8 mouse cellular contexts compared by ENCODE assay signal in genomic region chr4:47724331-47725004, GRCm38 (mm10).
DNase-seq lines count a peak whose midpoint lies in the region; ATAC-seq lines count a peak whose summit lies in the region.
"Had no signal": no experiment of that assay in that cellular context is flagged by ENCODE, and none has a peak within 500 bp of the region (broad histone marks: within the 10 kb centered on the region; RNA-seq: fewer than 3 reads in every experiment).

No protein-coding gene starts in this region.

- H3K4me2 ChIP-seq in lung, embryonic 15.5 days = peak overlapping the region; percentile 22; the same call in 1 of the 2 replicates
- H3K4me2 ChIP-seq in forebrain, embryonic 14.5 days (ENCODE audit: low read length) = no peak overlapping the region

- DNase-seq in lung, adult 18-20 months = no peak
- peak; percentile 32 for DNase-seq in cerebellum, adult 8-10 months
- peak; percentile 64 for DNase-seq in forebrain, embryonic 14.5 days (ENCODE audit: low spot score)
- peak; percentile 33 for DNase-seq in retina, postnatal 1 day
- DNase-seq in frontal cortex, adult 2 months (ENCODE audit: extremely low spot score in 1 of 2, low spot score in 1 of 2) = no peak
- no peak for DNase-seq in spleen, adult 12 weeks (ENCODE audit: low spot score)
- DNase-seq: layer of hippocampus, adult 9-11 months had no signal

- no peaks in the 10 kb centered on the region for H3K36me3 ChIP-seq in lung, embryonic 15.5 days
- H3K36me3 ChIP-seq in forebrain, embryonic 14.5 days (ENCODE audit: control insufficient read depth, insufficient read depth, low read length) = no peaks in the 10 kb centered on the region

- no peak for ATAC-seq in lung, embryonic 15.5 days (ENCODE audit: borderline replicate concordance, extremely low read depth, low FRiP score, low TSS enrichment)
- ATAC-seq in forebrain, embryonic 14.5 days = peak; percentile 55; the same call in 1 of the 2 replicates

- no peaks in the 10 kb centered on the region for H3K27me3 ChIP-seq in lung, embryonic 15.5 days
- no peaks in the 10 kb centered on the region for H3K27me3 ChIP-seq in forebrain, embryonic 14.5 days (replicated peaks; ENCODE audit: control insufficient read depth, insufficient read depth, low read length)

- H3K9me3 ChIP-seq in lung, embryonic 15.5 days = no peaks in the 10 kb centered on the region
- H3K9me3 ChIP-seq in forebrain, embryonic 14.5 days (replicated peaks; ENCODE audit: control insufficient read depth, low read length) = no peaks in the 10 kb centered on the region; the same call in 1 of the 2 replicates

- H3K27ac ChIP-seq in lung, embryonic 15.5 days = no peak overlapping the region
- H3K27ac ChIP-seq in forebrain, embryonic 14.5 days (ENCODE audit: low read depth, low read length) = no peak overlapping the region

- H3K4me3 ChIP-seq in lung, embryonic 15.5 days = no peak overlapping the region
- H3K4me3 ChIP-seq in forebrain, embryonic 14.5 days (ENCODE audit: low read depth, low read length) = no peak overlapping the region

- H3K4me1 ChIP-seq in lung, embryonic 15.5 days = no peaks in the 10 kb centered on the region
- H3K4me1 ChIP-seq in forebrain, embryonic 14.5 days (ENCODE audit: control insufficient read depth, insufficient read depth, low read length) = peaks cover 8% of the 10 kb centered on the region

- 19% methylated on average over 8 of the region's 8 CpGs for WGBS in lung, embryonic 15.5 days
- 8% methylated on average over 8 of the region's 8 CpGs for WGBS in forebrain, embryonic 14.5 days

- H3K9ac ChIP-seq in lung, embryonic 15.5 days = no peak overlapping the region
- no peak overlapping the region for H3K9ac ChIP-seq in forebrain, embryonic 14.5 days (ENCODE audit: low read length)

Comparison
In these comparisons a context has a peak if more than half of its experiments do, and no peak if none do; other contexts are left out.
1. DNase-seq: peak in cerebellum, adult 8-10 months (single experiment), forebrain, embryonic 14.5 days (single experiment) and retina, postnatal 1 day (single experiment); none in lung, adult 18-20 months (0 of 2), frontal cortex, adult 2 months (0 of 2) and spleen, adult 12 weeks (single experiment).